Mouse (Mus musculus): ENCODE results near the gene Eif4b. TPM values are rescaled to one million over a fixed set of nuclear protein-coding genes. Genes with fewer than 3 reads are reported as not detected.

The Eif4b gene
- polyA plus RNA-seq, 1 experiment from 2014 or later, result 107 TPM

DNA sequence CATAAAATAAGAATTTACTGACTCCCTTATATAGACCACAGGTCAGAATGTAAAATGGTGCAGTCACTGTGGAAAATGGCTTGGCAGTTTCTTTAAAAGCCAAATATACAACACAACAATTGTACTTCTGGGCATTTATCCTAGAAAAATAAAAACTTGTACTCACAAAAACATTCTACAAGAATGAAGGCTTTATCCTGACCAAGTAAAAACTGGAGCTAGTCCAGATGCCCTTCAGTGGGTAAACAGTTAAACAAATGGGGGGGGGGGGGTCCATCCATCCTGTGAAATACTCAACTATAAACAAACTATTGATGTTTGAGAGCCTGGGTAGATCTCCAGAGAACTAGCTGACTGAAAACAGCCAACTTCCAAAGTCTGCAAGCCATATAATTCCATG lies 23.7 kb upstream of the Eif4b start:
- no peak overlapping the region for H3K4me2 ChIP-seq (replicated peaks)
- H3K9me3 ChIP-seq (replicated peaks), result no peaks in the 10 kb centered on the region
- H3K27me3 ChIP-seq, result no peaks in the 10 kb centered on the region
- H3K4me3 ChIP-seq (replicated peaks), result no peak overlapping the region
- no peak for ATAC-seq (ENCODE audit: insufficient number of reproducible peaks, low FRiP score, low TSS enrichment, low read depth)
- H3K9ac ChIP-seq, result no peak overlapping the region
- no peak overlapping the region for H3K27ac ChIP-seq (replicated peaks)
- H3K36me3 ChIP-seq, result no peaks in the 10 kb centered on the region
- 0 out of 2 replicates have a peak, but pooled peaks cover 4% of the 10 kb centered on the region for H3K4me1 ChIP-seq

DNA sequence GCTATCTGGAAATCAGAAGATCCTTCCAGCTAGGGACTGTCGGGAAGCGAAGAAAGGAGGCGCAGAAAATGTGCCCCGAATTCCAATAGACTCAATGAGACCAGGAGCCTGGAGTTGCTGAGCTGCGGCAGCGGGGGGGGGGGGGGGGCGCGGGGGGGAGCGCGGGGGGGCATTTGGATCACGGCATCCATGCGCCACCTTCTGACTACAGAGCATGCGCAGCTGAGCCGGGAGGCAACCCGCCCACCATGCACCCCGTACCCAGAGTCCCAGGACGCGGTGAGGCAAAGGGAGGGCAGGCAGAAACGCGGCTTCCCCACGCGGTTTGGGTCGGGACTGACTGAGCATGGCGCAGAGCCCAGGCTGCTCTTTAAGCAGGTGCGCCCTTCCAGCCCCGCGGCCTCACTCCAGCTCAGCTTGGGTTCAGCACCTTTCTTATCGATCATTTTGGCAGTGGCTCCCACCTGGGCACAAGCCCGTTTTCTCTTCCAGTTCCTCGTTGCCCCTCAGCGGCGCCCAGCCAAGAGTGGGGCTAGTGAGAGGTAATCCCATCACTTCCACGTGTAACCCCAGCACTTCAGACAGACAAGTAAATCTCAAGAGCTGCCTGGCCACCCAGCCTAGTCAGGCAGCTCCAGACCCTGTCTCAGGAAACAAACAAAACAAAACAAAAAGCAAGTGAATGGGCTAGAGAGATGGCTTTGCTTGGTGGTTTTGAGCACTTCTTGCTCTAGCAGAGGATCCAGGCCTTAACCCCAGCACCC lies 21.5 kb upstream of the Eif4b start:
- H3K27ac ChIP-seq (replicated peaks), result peak overlapping the region; percentile 69
- peak overlapping the region; percentile 44 for H3K4me3 ChIP-seq (replicated peaks)
- 0 out of 2 replicates have a peak, but pooled peaks cover 4% of the 10 kb centered on the region for H3K4me1 ChIP-seq
- WGBS, result 1% methylated on average over 32 of the region's 33 CpGs
- no peaks in the 10 kb centered on the region for H3K27me3 ChIP-seq
- H3K4me2 ChIP-seq (replicated peaks), result peak overlapping the region; percentile 74
- H3K9me3 ChIP-seq (replicated peaks), result no peaks in the 10 kb centered on the region
- no peaks in the 10 kb centered on the region for H3K36me3 ChIP-seq
- H3K9ac ChIP-seq, result peak overlapping the region; percentile 15; the same call in 1 of the 2 replicates
- peak; percentile 87 for ATAC-seq (ENCODE audit: insufficient number of reproducible peaks, low FRiP score, low TSS enrichment, low read depth)

DNA sequence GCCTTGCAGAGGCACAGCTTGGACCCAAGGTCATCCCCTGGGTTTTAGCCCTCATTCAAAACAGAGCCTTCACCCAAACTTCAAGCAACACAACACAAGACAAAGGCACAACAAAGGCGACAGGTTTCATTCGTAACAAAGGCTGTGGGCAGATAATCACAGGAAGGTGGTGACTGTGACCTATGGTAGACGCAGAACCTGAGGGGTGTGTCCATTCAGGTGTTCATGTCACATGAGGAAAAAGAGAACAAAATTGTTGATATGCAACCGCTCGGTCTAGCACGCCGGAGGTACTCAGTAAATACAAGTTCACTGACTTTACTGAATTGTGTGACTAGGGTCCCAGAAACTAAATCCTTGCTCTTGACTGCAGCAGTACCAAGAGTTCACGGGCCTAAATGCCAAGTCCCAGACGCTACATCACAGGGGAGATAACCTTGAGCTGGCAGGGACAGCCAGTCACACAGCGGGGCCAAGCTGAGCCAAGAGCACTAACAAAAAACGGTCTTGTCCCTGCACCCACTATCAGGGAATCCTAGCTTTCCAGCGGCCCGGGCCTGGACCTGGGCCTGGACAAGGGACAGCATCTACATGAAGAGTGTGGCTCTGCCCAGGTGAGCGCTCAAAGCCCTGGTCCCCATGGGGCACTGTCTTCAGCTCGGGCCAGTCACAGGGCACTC lies 16.9 kb upstream of the Eif4b start:
- Histone ChIP-seq H3K4me2 (replicated peaks) (no peak overlapping the region), H3K4me1 (0 out of 2 replicates have a peak, but pooled peaks cover 4% of the 10 kb centered on the region), H3K9me3 (replicated peaks) (no peaks in the 10 kb centered on the region), H3K36me3 (no peaks in the 10 kb centered on the region), H3K4me3 (replicated peaks) (no peak overlapping the region), H3K9ac (no peak overlapping the region), H3K27me3 (no peaks in the 10 kb centered on the region), H3K27ac (replicated peaks) (no peak overlapping the region)
- WGBS, result 90% methylated on average over 15 of the region's 15 CpGs
- ATAC-seq (ENCODE audit: insufficient number of reproducible peaks, low FRiP score, low TSS enrichment, low read depth), result no peak

DNA sequence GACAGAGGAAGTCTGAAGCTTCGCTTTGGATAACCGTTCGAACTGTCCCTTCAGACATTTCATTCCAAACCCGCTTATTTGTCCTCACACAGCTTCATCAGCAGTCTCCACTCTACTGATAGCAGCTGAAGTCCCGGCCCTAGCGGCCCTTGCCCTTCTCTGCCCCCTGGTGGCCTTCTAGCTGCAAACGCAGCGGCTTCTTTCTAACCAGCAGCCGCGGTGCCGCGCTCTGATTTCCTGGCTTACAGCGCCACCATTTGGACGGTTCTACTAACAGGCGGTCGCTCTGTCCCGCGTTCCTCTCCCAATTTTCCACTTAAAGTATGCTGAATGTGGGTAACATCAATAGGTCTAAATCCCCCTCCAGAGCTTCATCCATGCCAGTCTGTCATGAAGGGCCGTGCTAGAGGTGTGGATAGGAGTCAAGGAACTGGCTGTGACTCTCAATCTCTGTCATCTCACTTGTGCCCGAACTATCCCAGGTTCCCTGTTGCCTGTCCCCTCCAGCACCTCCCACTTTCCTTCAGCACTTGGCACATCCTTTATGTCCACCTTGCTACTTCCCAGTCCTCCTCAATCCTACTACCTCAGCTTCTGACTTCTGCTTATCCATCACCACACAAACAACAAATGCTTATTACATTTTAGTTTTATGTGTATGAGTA lies 7.8 kb upstream of the Eif4b start:
- Histone ChIP-seq H3K4me1 (peaks cover 8% of the 10 kb centered on the region; the same call in 1 of the 2 replicates), H3K9ac (no peak overlapping the region), H3K27me3 (peaks cover 19% of the 10 kb centered on the region), H3K27ac (replicated peaks) (no peak overlapping the region), H3K36me3 (no peaks in the 10 kb centered on the region), H3K4me2 (replicated peaks) (no peak overlapping the region), H3K4me3 (replicated peaks) (no peak overlapping the region), H3K9me3 (replicated peaks) (no peaks in the 10 kb centered on the region)
- 4% methylated on average over 20 of the region's 20 CpGs for WGBS
- ATAC-seq (ENCODE audit: insufficient number of reproducible peaks, low FRiP score, low TSS enrichment, low read depth), result peak; percentile 79

DNA sequence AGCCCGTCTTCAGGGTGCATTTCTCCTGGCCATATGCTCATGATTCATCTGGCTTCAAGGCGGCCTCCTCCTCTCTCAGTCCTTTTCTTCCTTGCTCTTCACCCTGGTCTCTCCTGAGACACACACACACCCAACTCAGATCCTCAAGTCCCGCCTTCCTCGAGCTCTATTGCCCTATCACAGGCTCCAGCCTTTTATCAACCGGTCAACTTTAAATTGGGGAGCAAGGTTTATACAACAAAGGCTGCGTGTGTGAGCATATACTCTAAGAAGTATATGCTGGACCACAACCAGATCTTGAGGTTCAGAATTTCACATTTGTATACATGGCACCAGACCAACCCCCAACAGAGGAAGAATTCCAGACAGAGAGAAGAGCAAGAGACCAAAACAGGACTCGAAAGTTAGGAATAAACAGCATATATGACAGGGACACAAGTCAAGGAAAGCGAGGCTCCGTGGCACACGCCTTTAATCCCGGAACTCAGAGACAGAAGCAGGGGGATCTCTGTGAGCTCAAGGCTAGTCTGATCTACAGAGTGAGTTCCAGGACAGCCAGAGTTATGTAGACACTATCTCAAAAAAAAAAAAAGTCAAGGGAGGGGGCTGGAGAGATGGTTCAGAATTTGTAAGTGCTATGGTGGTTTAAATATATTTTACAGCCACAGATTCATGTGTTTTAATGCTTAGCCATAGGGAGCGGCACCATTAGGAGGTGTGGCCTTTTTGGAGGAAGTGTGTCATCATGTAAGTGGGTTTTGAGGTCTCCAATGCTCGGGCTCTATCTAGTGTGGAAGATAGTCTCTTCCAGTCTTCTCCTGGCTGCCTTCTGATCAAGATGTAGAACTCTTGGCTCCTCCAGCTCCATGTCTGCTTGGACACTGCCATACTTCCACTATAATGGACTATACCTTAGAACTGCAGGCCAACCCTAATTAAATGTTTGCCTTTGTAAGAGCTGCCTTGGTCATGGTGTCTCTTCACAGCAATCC lies 2.8 kb upstream of the Eif4b start:
- peaks cover 12% of the 10 kb centered on the region for H3K4me1 ChIP-seq
- no peak overlapping the region for H3K9ac ChIP-seq
- no peak overlapping the region for H3K4me2 ChIP-seq (replicated peaks)
- no peak overlapping the region for H3K4me3 ChIP-seq (replicated peaks)
- H3K36me3 ChIP-seq, result no peaks in the 10 kb centered on the region
- 74% methylated on average over 13 of the region's 13 CpGs for WGBS
- peaks cover 19% of the 10 kb centered on the region for H3K27me3 ChIP-seq
- H3K27ac ChIP-seq (replicated peaks), result no peak overlapping the region
- ATAC-seq (ENCODE audit: insufficient number of reproducible peaks, low FRiP score, low TSS enrichment, low read depth), result no peak
- H3K9me3 ChIP-seq (replicated peaks), result no peaks in the 10 kb centered on the region

DNA sequence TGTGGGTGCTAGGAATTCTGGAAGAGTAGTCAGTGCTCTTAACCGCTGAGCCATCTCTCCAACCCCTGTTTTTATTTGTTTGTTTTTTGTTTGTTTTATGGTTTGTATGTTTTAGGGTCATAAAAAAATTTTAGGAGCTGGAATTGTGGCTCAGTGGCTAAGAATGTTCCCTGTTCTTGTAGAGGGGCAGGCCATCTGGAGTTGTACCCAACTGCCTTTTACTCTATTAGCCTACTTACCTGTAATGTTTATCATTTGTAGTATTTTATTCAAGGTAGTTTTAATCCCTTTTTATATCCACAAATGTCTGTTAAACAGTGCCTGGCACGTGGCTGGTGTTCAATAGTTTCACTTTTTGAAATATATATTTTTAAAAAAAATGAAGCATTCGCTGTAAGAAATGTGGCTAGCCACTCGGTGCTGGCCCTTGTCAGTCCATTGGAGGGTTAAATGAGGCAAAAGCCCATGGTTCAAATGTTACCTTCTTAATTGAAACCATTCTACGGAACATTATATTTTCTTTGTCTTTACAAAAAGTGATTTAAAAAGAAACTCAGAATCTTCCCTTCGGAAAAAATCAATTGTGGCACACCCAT lies 512 bp upstream of the Eif4b start:
- Histone ChIP-seq H3K4me3 (replicated peaks) (peak overlapping the region; percentile 96), H3K9me3 (replicated peaks) (no peaks in the 10 kb centered on the region), H3K27me3 (no peaks in the 10 kb centered on the region), H3K36me3 (no peaks in the 10 kb centered on the region), H3K4me1 (peaks cover 17% of the 10 kb centered on the region), H3K27ac (replicated peaks) (peak overlapping the region; percentile 97), H3K9ac (no peak overlapping the region), H3K4me2 (replicated peaks) (peak overlapping the region; percentile 58)
- WGBS, result 14% methylated on average over 6 of the region's 6 CpGs
- ATAC-seq (ENCODE audit: insufficient number of reproducible peaks, low FRiP score, low TSS enrichment, low read depth), result 0 out of 2 replicates have a peak, but pooled peaks have one; percentile 1

DNA sequence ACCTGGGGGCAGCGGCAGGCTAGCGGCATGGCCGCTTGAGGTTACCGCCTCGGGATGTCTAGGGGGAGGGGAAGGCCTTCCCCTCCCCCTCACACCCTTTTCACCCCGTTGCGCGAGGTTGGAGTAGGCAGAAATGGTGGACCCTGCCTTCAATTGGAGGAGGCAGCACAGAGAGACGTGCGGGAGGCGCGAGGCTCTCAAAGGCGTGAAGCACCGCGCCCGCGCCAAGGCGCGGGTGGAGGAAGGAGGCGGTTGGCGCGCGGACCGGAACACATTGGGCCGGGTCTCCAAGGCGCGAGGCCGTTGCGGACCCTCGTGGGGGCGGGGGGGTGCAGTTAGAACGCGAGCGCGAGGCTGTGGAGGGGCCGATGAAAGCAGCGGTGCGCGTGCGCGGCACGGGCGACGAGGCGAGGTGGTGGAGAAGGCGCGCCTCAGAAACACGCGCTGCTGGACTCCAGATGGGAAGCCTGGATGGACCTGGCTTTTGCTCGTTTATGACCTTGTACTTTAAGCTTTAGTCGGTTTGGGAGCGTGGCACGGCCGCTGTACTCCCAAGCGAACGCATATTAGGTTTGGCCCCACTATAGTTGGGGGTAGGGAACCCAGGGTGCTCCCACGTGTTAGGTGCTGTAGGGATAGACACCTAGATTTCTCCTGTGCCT lies 628 bp downstream of the Eif4b start:
- peak; percentile 40 for ATAC-seq (ENCODE audit: insufficient number of reproducible peaks, low FRiP score, low TSS enrichment, low read depth)
- peak overlapping the region; percentile 99 for H3K9ac ChIP-seq
- under 1% methylated on average over 53 of the region's 57 CpGs for WGBS

DNA sequence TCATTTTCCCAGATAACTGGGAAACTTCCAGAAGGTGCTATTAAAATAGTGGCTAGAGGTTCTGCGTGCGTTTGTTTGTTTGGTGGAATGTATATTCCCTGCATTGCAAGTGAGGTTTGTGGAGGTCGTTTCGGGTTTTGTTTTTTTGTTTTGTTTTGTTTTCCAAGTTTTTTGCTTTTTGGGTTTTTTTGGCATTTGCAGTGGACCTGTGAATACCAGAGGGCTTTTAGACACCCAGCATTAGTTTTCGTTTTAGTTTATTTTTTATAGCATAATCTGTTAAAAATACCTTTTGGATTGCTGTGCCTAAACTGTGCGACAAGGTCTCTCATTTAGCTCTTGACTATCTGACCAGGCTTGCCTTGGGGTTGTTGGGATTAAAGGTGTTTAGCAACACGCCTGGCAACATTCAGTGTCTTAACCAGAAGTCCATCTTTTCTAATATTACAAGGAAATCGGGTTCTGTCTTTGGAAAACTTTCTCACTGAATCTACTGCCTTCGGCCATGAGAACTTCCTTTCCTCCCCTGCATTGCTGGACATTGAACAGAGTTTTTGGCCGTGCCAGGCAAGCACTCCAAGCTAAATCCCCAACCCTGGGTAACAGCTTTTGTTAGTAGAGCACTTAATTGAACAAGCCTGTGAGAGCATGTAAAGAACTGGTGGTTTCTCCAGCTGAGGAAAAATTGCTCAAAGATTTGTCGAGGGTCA lies 1.5 kb downstream of the Eif4b start:
- Histone ChIP-seq H3K36me3 (no peaks in the 10 kb centered on the region), H3K4me2 (replicated peaks) (peak overlapping the region; percentile 58), H3K9ac (peak overlapping the region; percentile 99), H3K4me1 (peaks cover 17% of the 10 kb centered on the region), H3K27ac (replicated peaks) (peak overlapping the region; percentile 97), H3K4me3 (replicated peaks) (peak overlapping the region; percentile 96), H3K27me3 (no peaks in the 10 kb centered on the region), H3K9me3 (replicated peaks) (no peaks in the 10 kb centered on the region)
- 5% methylated on average over 11 of the region's 11 CpGs for WGBS
- no peak for ATAC-seq (ENCODE audit: insufficient number of reproducible peaks, low FRiP score, low TSS enrichment, low read depth)

More for the DNA sequence above, 628 bp downstream of the Eif4b start:
- H3K27ac ChIP-seq (replicated peaks), result peak overlapping the region; percentile 97
- H3K4me3 ChIP-seq (replicated peaks), result peak overlapping the region; percentile 96
- no peaks in the 10 kb centered on the region for H3K27me3 ChIP-seq
- no peaks in the 10 kb centered on the region for H3K36me3 ChIP-seq
- H3K9me3 ChIP-seq (replicated peaks), result no peaks in the 10 kb centered on the region
- H3K4me2 ChIP-seq (replicated peaks), result peak overlapping the region; percentile 58
- H3K4me1 ChIP-seq, result peaks cover 17% of the 10 kb centered on the region

DNA sequence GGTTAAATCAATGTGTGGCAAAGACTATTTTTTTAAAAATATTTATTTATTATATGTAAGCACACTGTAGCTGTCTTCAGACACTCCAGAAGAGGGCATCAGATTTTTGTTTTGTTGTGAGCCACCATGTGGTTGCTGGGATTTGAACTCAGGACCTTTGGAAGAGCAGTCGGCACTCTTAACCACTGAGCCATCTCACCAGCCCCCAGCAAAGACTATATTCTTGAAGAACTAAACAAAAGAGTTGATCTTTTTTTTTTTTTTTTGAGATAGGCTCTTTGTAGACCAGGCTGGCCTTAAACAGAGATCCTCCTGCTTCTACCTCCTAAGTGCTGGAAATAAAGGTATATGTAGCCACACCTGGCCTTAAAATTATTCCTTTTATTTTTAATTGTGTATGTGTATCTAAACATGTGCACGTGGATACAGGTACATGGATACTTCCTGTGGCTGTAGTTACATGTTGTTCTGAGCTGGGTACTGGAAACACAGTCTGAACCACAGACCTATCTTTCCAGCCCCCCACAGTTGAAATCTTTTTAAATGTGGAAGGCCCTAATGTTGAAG lies 3.6 kb downstream of the Eif4b start:
- peaks cover 22% of the 10 kb centered on the region for H3K4me1 ChIP-seq
- no peak overlapping the region for H3K4me3 ChIP-seq (replicated peaks)
- peaks cover 4% of the 10 kb centered on the region for H3K36me3 ChIP-seq
- no peaks in the 10 kb centered on the region for H3K27me3 ChIP-seq
- H3K9me3 ChIP-seq (replicated peaks), result no peaks in the 10 kb centered on the region
- no peak overlapping the region for H3K9ac ChIP-seq
- whole genome bisulfite sequencing, result 90% methylated on average over 2 of the region's 2 CpGs
- ATAC-seq (ENCODE audit: insufficient number of reproducible peaks, low FRiP score, low TSS enrichment, low read depth), result no peak
- no peak overlapping the region for H3K27ac ChIP-seq (replicated peaks)
- no peak overlapping the region for H3K4me2 ChIP-seq (replicated peaks)
